Mouse (Mus musculus): Measurements from ENCODE around the gene Armt1. TPM values are rescaled to one million over a fixed set of nuclear protein-coding genes. Genes with fewer than 3 reads are reported as not detected.
A peak's percentile ranks its signal among the peaks of the same experiment; 100 is the strongest.

The Armt1 gene
- total and polyA plus RNA-seq, 3 experiments = 24.2 to 25.1 TPM; not detected in 1

- TF ChIP-seq SMC3 (IDR thresholded peaks at IDR 0.05; ENCODE audit: low read depth, low read length) (no peak), POLR2AphosphoS5 (IDR thresholded peaks at IDR 0.05; ENCODE audit: borderline replicate concordance, low read depth, low read length) (no peak), ELF1 (IDR thresholded peaks at IDR 0.05; ENCODE audit: low read depth, low read length) (peak; percentile 48; the same call in 1 of the 2 replicates), CHD1 (IDR thresholded peaks at IDR 0.05; ENCODE audit: low read depth, low read length) (no peak), ZC3H11A (IDR thresholded peaks at IDR 0.05; ENCODE audit: low read depth, low read length) (no peak)
Measured at GRCm38 (mm10) chr10:4386609-4387591, 45.4 kb upstream of the Armt1 start (continued).

GRCm38 (mm10) chr10:4387701-4388383, 44.4 kb upstream of the Armt1 start, which contains the start of gene Zbtb2:
Zbtb2 (minus strand) TSS chr10:4388108.
- peak; percentile 67 for DNase-seq (ENCODE audit: low read depth, low spot score)
- H3K9ac ChIP-seq (ENCODE audit: control insufficient read depth, low read depth, low read length, poor library complexity, severe bottlenecking) = peak within 1 kb of the TSS; percentile 98
- TF ChIP-seq SIN3A (IDR thresholded peaks at IDR 0.05; ENCODE audit: low read length) (no peak), NELFE (IDR thresholded peaks at IDR 0.05; ENCODE audit: low read depth, low read length) (0 out of 2 replicates have a peak, but pooled peaks have one; percentile 17), MXI1 (IDR thresholded peaks at IDR 0.05; ENCODE audit: low read depth, low read length) (peak; percentile 73), POLR2A (IDR thresholded peaks at IDR 0.05; ENCODE audit: control insufficient read depth in 1 of 2, insufficient read depth in 1 of 2, low read depth in 1 of 2, low read length in 2 of 2, poor library complexity in 1 of 2) (0 out of 4 replicates have a peak, but pooled peaks of 1 of the 2 experiments have one; percentile 15), USF1 (IDR thresholded peaks at IDR 0.05; ENCODE audit: low read depth, low read length) (peak; percentile 82), USF2 (IDR thresholded peaks at IDR 0.05; ENCODE audit: borderline replicate concordance in 1 of 2, insufficient read depth in 1 of 2, low read depth in 1 of 2, low read length in 2 of 2) (no peak)

GRCm38 (mm10) chr10:4388384-4388745, 43.9 kb upstream of the Armt1 start:
- peak overlapping the region; percentile 98 for H3K9ac ChIP-seq (ENCODE audit: control insufficient read depth, low read depth, low read length, poor library complexity, severe bottlenecking)
- H3K4me1 ChIP-seq (ENCODE audit: control insufficient read depth in 1 of 2, insufficient read depth in 2 of 2, low read length in 2 of 2) = peaks cover 32 to 36% of the 10 kb centered on the region in 2 experiments
- H3K4me3 ChIP-seq (ENCODE audit: control insufficient read depth in 1 of 2, insufficient read depth in 1 of 2, low read depth in 2 of 2, low read length in 2 of 2) = peak overlapping the region; percentile 85 to 99
- H3K27ac ChIP-seq (ENCODE audit: control insufficient read depth, low read depth, low read length) = peak overlapping the region; percentile 70
- H3K79me2 ChIP-seq (ENCODE audit: control insufficient read depth, insufficient read depth, low read length, poor library complexity) = peaks cover 64% of the 10 kb centered on the region
- no peak for DNase-seq (ENCODE audit: low read depth, low spot score)
- peaks cover 6 to 41% of the 10 kb centered on the region in 2 experiments for H3K36me3 ChIP-seq (ENCODE audit: control insufficient read depth in 1 of 2, insufficient read depth in 2 of 2, low read length in 2 of 2)
- peak in 1 of 2 experiments; percentile 21; a peak in 1 of 4 replicates for TF ChIP-seq POLR2A (IDR thresholded peaks at IDR 0.05; ENCODE audit: control insufficient read depth in 1 of 2, insufficient read depth in 1 of 2, low read depth in 1 of 2, low read length in 2 of 2, poor library complexity in 1 of 2)
- no peak for TF ChIP-seq HCFC1 (IDR thresholded peaks at IDR 0.05; ENCODE audit: low read depth, low read length)
- TF ChIP-seq CHD2 (IDR thresholded peaks at IDR 0.05; ENCODE audit: low read length) = no peak
- TF ChIP-seq ETS1 (IDR thresholded peaks at IDR 0.05; ENCODE audit: low read depth, low read length) = no peak
- TF ChIP-seq SIN3A (IDR thresholded peaks at IDR 0.05; ENCODE audit: low read length) = peak; percentile 73
- peak; percentile 31; the same call in 1 of the 2 replicates for TF ChIP-seq MXI1 (IDR thresholded peaks at IDR 0.05; ENCODE audit: low read depth, low read length)
- H3K27me3 ChIP-seq (ENCODE audit: control insufficient read depth in 1 of 2, insufficient read depth in 2 of 2, low read length in 2 of 2) = no peaks in the 10 kb centered on the region
- no peaks in the 10 kb centered on the region for H3K9me3 ChIP-seq (replicated peaks; ENCODE audit: insufficient read depth, low read length)

More at GRCm38 (mm10) chr10:4387701-4388383, 44.4 kb upstream of the Armt1 start, which contains the start of gene Zbtb2:
- Histone ChIP-seq H3K27me3 (ENCODE audit: control insufficient read depth in 1 of 2, insufficient read depth in 2 of 2, low read length in 2 of 2) (no peaks in the 10 kb centered on the region), H3K79me2 (ENCODE audit: control insufficient read depth, insufficient read depth, low read length, poor library complexity) (peaks cover 63% of the 10 kb centered on the region), H3K4me1 (ENCODE audit: control insufficient read depth in 1 of 2, insufficient read depth in 2 of 2, low read length in 2 of 2) (peaks cover 29 to 32% of the 10 kb centered on the region in 2 experiments), H3K36me3 (ENCODE audit: control insufficient read depth in 1 of 2, insufficient read depth in 2 of 2, low read length in 2 of 2) (peaks cover 2 to 37% of the 10 kb centered on the region in 2 experiments), H3K9me3 (replicated peaks; ENCODE audit: insufficient read depth, low read length) (no peaks in the 10 kb centered on the region), H3K4me3 (ENCODE audit: control insufficient read depth in 1 of 2, insufficient read depth in 1 of 2, low read depth in 2 of 2, low read length in 2 of 2) (peak within 1 kb of the TSS; percentile 85 to 99), H3K27ac (ENCODE audit: control insufficient read depth, low read depth, low read length) (peak within 1 kb of the TSS; percentile 93)
